Comparison of ENCODE assay signal across 9 mouse cellular contexts in genomic region chr7:131966023-131966915, GRCm38 (mm10). TPM values are rescaled to one million over a fixed set of nuclear protein-coding genes. Genes with fewer than 3 reads are reported as not detected.
DNase-seq lines count a peak whose midpoint lies in the region; ATAC-seq and TF ChIP-seq lines count a peak whose summit lies in the region.
"Had no signal": no experiment of that assay in that cellular context is flagged by ENCODE, and none has a peak within 500 bp of the region (broad histone marks: within the 10 kb centered on the region; RNA-seq: fewer than 3 reads in every experiment).

Gene Gpr26, plus strand, starts transcription at chr7:131966460.

- H3K27ac ChIP-seq in intestine, embryonic 14.5 days (ENCODE audit: low read depth) = no peak within 1 kb of the TSS
- H3K27ac ChIP-seq in intestine, postnatal 0 days (ENCODE audit: low read depth, low read length) = no peak within 1 kb of the TSS
- no peak within 1 kb of the TSS for H3K27ac ChIP-seq in forebrain, embryonic 11.5 days (ENCODE audit: low read depth, low read length)
- peak within 1 kb of the TSS; percentile 80 for H3K27ac ChIP-seq in neural tube, embryonic 13.5 days (replicated peaks)

- no peak within 1 kb of the TSS for H3K9ac ChIP-seq in intestine, embryonic 14.5 days (ENCODE audit: low read length)
- H3K9ac ChIP-seq in intestine, postnatal 0 days (ENCODE audit: low read depth, low read length) = no peak within 1 kb of the TSS
- H3K9ac ChIP-seq in forebrain, embryonic 11.5 days (ENCODE audit: low read length) = no peak within 1 kb of the TSS
- H3K9ac ChIP-seq in neural tube, embryonic 13.5 days = peak within 1 kb of the TSS; percentile 86

- H3K4me3 ChIP-seq in intestine, embryonic 14.5 days (ENCODE audit: low read depth, low read length) = peak within 1 kb of the TSS; percentile 9
- H3K4me3 ChIP-seq in intestine, postnatal 0 days (ENCODE audit: low read depth, low read length) = no peak within 1 kb of the TSS
- H3K4me3 ChIP-seq in forebrain, embryonic 11.5 days (ENCODE audit: low read depth, low read length) = peak within 1 kb of the TSS; percentile 30
- peak within 1 kb of the TSS; percentile 57 for H3K4me3 ChIP-seq in neural tube, embryonic 13.5 days

- H3K4me1 ChIP-seq in intestine, embryonic 14.5 days (replicated peaks; ENCODE audit: control insufficient read depth, insufficient read depth, low read length) = no peaks in the 10 kb centered on the region
- H3K4me1 ChIP-seq in intestine, postnatal 0 days (replicated peaks; ENCODE audit: control insufficient read depth, insufficient read depth, low read length) = no peaks in the 10 kb centered on the region
- H3K4me1 ChIP-seq in forebrain, embryonic 11.5 days (replicated peaks; ENCODE audit: control insufficient read depth, insufficient read depth, low read length) = peaks cover 8% of the 10 kb centered on the region; the same call in 1 of the 2 replicates
- peaks cover 42% of the 10 kb centered on the region for H3K4me1 ChIP-seq in neural tube, embryonic 13.5 days (replicated peaks)

- no peaks in the 10 kb centered on the region for H3K9me3 ChIP-seq in intestine, embryonic 14.5 days (ENCODE audit: control insufficient read depth, low read length)
- no peaks in the 10 kb centered on the region for H3K9me3 ChIP-seq in intestine, postnatal 0 days (ENCODE audit: control insufficient read depth)
- H3K9me3 ChIP-seq in forebrain, embryonic 11.5 days (ENCODE audit: control insufficient read depth, low read length) = no peaks in the 10 kb centered on the region
- H3K9me3 ChIP-seq in neural tube, embryonic 13.5 days = no peaks in the 10 kb centered on the region

- H3K36me3 ChIP-seq in intestine, embryonic 14.5 days (ENCODE audit: control insufficient read depth, insufficient read depth, low read length) = no peaks in the 10 kb centered on the region
- no peaks in the 10 kb centered on the region for H3K36me3 ChIP-seq in intestine, postnatal 0 days (ENCODE audit: control insufficient read depth, insufficient read depth)
- no peaks in the 10 kb centered on the region for H3K36me3 ChIP-seq in forebrain, embryonic 11.5 days (ENCODE audit: control insufficient read depth, insufficient read depth, low read length)
- no peaks in the 10 kb centered on the region for H3K36me3 ChIP-seq in neural tube, embryonic 13.5 days

- ATAC-seq in intestine, embryonic 14.5 days (replicated peaks; ENCODE audit: low FRiP score, low TSS enrichment, low read depth) = no peak
- no peak for ATAC-seq in intestine, postnatal 0 days
- 0 out of 2 replicates have a peak, but pooled peaks have one; percentile 7 for ATAC-seq in forebrain, embryonic 11.5 days (replicated peaks; ENCODE audit: low FRiP score)
- ATAC-seq in neural tube, embryonic 13.5 days (ENCODE audit: low read depth) = peak; percentile 88

- no peak for DNase-seq in intestine, embryonic 14.5 days (ENCODE audit: low spot score)
- DNase-seq in forebrain, embryonic 11.5 days (ENCODE audit: low spot score) = no peak
- peak in 1 of 2 experiments; percentile 52 for DNase-seq in layer of hippocampus, postnatal 14 days (ENCODE audit: low spot score in 2 of 2)
- no peak for DNase-seq in lung, postnatal 14 days
- DNase-seq in cerebellum, adult 18-20 months = no peak
- DNase-seq in spleen, adult 12 weeks (ENCODE audit: low spot score) = no peak

- TF ChIP-seq CTCF in intestine, postnatal 0 days (IDR thresholded peaks at IDR 0.05; ENCODE audit: low read depth) = no peak

- WGBS in intestine, embryonic 14.5 days = 3% methylated on average over 32 of the region's 32 CpGs
- 4% methylated on average over 25 of the region's 32 CpGs for WGBS in intestine, postnatal 0 days
- WGBS in forebrain, embryonic 11.5 days = 3% methylated on average over 32 of the region's 32 CpGs
- WGBS in neural tube, embryonic 13.5 days = 2% methylated on average over 32 of the region's 32 CpGs

- peaks cover 51% of the 10 kb centered on the region for H3K27me3 ChIP-seq in intestine, embryonic 14.5 days (replicated peaks; ENCODE audit: control insufficient read depth, insufficient read depth, low read length)
- H3K27me3 ChIP-seq in intestine, postnatal 0 days (replicated peaks; ENCODE audit: control insufficient read depth, insufficient read depth, low read length) = peaks cover 27% of the 10 kb centered on the region
- peaks cover 32% of the 10 kb centered on the region for H3K27me3 ChIP-seq in forebrain, embryonic 11.5 days (ENCODE audit: control insufficient read depth, insufficient read depth, low read length)
- H3K27me3 ChIP-seq in neural tube, embryonic 13.5 days = peaks cover 50% of the 10 kb centered on the region

- H3K4me2 ChIP-seq in intestine, embryonic 14.5 days (ENCODE audit: low read length) = peak within 1 kb of the TSS; percentile 15
- no peak within 1 kb of the TSS for H3K4me2 ChIP-seq in intestine, postnatal 0 days (replicated peaks; ENCODE audit: low read depth)
- H3K4me2 ChIP-seq in forebrain, embryonic 11.5 days (ENCODE audit: low read depth, low read length, severe bottlenecking) = peak within 1 kb of the TSS; percentile 56
- H3K4me2 ChIP-seq in neural tube, embryonic 13.5 days = peak within 1 kb of the TSS; percentile 67

RNA-seq across cellular contexts. Expression of gene Gpr26, which starts in this region (rescaled TPM):
- polyA plus RNA-seq in intestine, embryonic 14.5 days (2014; fragmentation: Nextera tagmentation; extraction: Ambion mirVana) = not detected in 2 replicates
- polyA plus RNA-seq in intestine, postnatal 0 days (2015; fragmentation: Nextera tagmentation; extraction: Ambion mirVana) = not detected in 2 replicates
- polyA plus RNA-seq in forebrain, embryonic 11.5 days (2014; fragmentation: Nextera tagmentation; extraction: Ambion mirVana) = 0.15 and 0.25 TPM in 2 replicates
- 10 to 100 TPM; 57.8 to 62.5 TPM for total RNA-seq in layer of hippocampus, postnatal 14 days (2021)
- 1.6 and 2.1 TPM in 2 replicates for polyA plus RNA-seq in neural tube, embryonic 13.5 days (2015; fragmentation: Nextera tagmentation; extraction: Ambion mirVana)
- polyA plus RNA-seq: large intestine, adult 2 months had no signal

Comparison
In these comparisons a context has a peak if more than half of its experiments do, and no peak if none do; other contexts are left out.
1. Peak in ATAC-seq, H3K4me3 ChIP-seq and H3K4me2 ChIP-seq in forebrain, embryonic 11.5 days; RNA of the gene not detected or under 1 TPM.